Mouse (Mus musculus) heart, embryonic 12.5 days (tissue): ENCODE measurements around the gene Rtl8a. TPM values are rescaled to one million over a fixed set of nuclear protein-coding genes. Genes with fewer than 3 reads are reported as not detected.
"Not testable (repeated sequence)": the region's sequence is repeated elsewhere in the genome, so short reads cannot be mapped to it uniquely, and the experiment has no call there.

ENCODE experiments used
- ATAC-seq: fragments of 200-750 bp; cut with Nextera tagmentation; 2 replicates; pipeline ENCODE4 v1.8.0; 2017; ENCODE audit warnings: moderate TSS enrichment, moderate library complexity; ENCODE audit not compliant: insufficient number of reproducible peaks, low FRiP score
- H3K27ac ChIP-seq: fragments of 300-500 bp; sonication (generic); 2 replicates; pipeline ENCODE4 v1.5.1; 2016; ENCODE audit warnings: mild to moderate bottlenecking, moderate library complexity; ENCODE audit not compliant: poor library complexity, severe bottlenecking
- H3K27me3 ChIP-seq: fragments of 300-500 bp; sonication (generic); replicated peaks from 2 replicates; pipeline ENCODE4 v1.6.1; 2016; ENCODE audit warnings: mild to moderate bottlenecking, moderate library complexity
- H3K36me3 ChIP-seq: fragments of 300-500 bp; sonication (generic); 2 replicates; pipeline ENCODE4 v1.6.1; 2016; ENCODE audit warnings: mild to moderate bottlenecking, moderate library complexity
- H3K4me1 ChIP-seq: fragments of 300-500 bp; sonication (generic); replicated peaks from 2 replicates; pipeline ENCODE4 v1.6.1; 2016; ENCODE audit warnings: mild to moderate bottlenecking
- H3K4me2 ChIP-seq: fragments of 300-500 bp; sonication (generic); 2 replicates; pipeline ENCODE4 v1.6.1; 2016; ENCODE audit warnings: mild to moderate bottlenecking, moderate library complexity
- H3K4me3 ChIP-seq: fragments of 300-500 bp; sonication (generic); 2 replicates; pipeline ENCODE4 v1.5.1; 2016; ENCODE audit warnings: mild to moderate bottlenecking
- H3K9ac ChIP-seq: fragments of 300-500 bp; sonication (generic); 2 replicates; pipeline ENCODE4 v1.6.1; 2016; ENCODE audit warnings: mild to moderate bottlenecking, moderate library complexity
- H3K9me3 ChIP-seq: fragments of 300-500 bp; sonication (generic); replicated peaks from 2 replicates; pipeline ENCODE4 v1.6.1; 2016; ENCODE audit warnings: mild to moderate bottlenecking, moderate library complexity
- WGBS: fragments of 180-500 bp; shearing (Covaris S2); methylation state at CpG from one replicate; pipeline ENCODE4 v1.1.7; 2016; 5-methylcytosine and 5-hydroxymethylcytosine counted together
- polyA plus RNA-seq: library from polyadenylated mRNA; unstranded; fragments of >200 nt; fragmentation: Nextera tagmentation; extraction: Ambion mirVana; gene quantifications from 2 replicates; pipeline ENCODE4 v1.2.1, GENCODE M21; 2016

Gene Rtl8a
- polyA plus RNA-seq, 1 experiment from 2014 or later, result 93.5 TPM

DNA sequence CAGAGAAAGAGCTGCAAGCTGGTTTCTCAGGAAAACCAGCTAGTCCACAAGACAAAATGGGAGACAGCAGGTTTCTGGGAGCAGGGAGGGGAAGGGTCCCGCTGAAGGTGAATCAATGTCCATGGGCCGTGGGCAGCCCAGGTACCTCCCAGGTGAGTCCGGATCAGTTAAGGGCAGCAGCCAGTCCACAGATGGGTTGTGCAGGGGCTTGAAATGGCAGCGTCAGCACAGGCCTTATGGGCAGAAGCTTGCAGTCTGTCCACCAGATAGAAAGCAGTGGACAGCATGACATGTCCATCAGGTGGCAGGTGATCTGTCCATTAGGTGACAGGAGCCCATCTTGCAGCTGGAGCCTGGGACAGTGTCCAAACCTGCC is 890 bp downstream of the Rtl8a start:
- H3K27me3 ChIP-seq, H3K36me3 ChIP-seq, H3K9me3 ChIP-seq, H3K4me1 ChIP-seq, ATAC-seq, H3K27ac ChIP-seq, H3K9ac ChIP-seq: not testable (repeated sequence)
- WGBS, result 60% methylated on average over 3 of the region's 4 CpGs
- Histone ChIP-seq H3K4me2 (peak overlapping the region; percentile 55), H3K4me3 (peak overlapping the region; percentile 31)

- H3K4me1 ChIP-seq, H3K9ac ChIP-seq, ATAC-seq, H3K36me3 ChIP-seq, H3K27me3 ChIP-seq, H3K4me3 ChIP-seq, H3K27ac ChIP-seq, H3K9me3 ChIP-seq, H3K4me2 ChIP-seq: not testable (repeated sequence)
- 54% methylated on average over 3 of the region's 3 CpGs for WGBS
Measured at GRCm38 (mm10) chrX:53638107-53638506, 5.4 kb downstream of the Rtl8a start.

DNA sequence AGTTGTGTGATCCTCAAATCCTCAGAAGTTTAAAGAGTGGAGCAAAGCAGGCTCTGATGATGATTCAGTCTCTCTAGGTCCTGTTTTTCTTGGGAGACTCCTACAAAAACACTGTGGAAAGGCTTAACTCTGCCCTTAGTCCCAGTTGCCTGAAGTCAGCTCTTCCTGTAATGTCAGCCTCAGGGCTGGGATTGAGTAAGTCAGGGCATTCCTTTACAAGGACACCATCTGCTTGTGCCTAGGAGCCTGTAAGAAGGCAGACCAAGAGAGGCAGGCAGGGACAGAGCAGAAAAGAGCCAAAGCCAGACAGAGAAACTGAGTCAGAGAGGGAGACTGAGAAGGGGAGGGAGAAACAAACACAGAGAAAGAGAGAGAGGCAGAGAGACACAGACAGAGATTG is 32.1 kb downstream of the Rtl8a start:
- H3K9ac ChIP-seq, H3K27me3 ChIP-seq, H3K36me3 ChIP-seq, H3K4me3 ChIP-seq, H3K4me1 ChIP-seq, ATAC-seq, H3K9me3 ChIP-seq, H3K4me2 ChIP-seq, H3K27ac ChIP-seq: not testable (repeated sequence)

DNA sequence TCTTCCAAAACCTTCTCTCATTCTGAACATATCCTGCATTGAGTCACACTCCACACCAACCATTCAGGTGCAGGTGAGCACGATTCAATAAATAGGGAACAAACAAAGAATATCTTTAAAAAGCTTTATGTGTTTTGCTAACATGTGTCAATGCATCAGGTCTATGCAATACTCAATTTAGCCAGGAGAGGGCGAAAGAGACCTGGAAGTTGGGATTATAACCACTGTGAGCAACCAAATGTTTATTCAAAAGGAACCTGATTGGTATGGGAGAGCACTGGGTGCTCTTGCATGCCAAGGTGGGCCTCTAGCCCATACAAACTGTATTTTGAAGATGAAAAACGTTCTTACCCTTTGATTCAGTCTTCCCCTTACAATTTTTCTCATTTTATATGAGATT is 32.9 kb downstream of the Rtl8a start:
- Histone ChIP-seq H3K36me3 (no peaks in the 10 kb centered on the region), H3K4me2 (no peak overlapping the region), H3K4me3 (no peak overlapping the region), H3K9me3 (no peaks in the 10 kb centered on the region), H3K27me3 (no peaks in the 10 kb centered on the region), H3K27ac (no peak overlapping the region), H3K4me1 (no peaks in the 10 kb centered on the region), H3K9ac (no peak overlapping the region)
- ATAC-seq, result no peak
- WGBS, result 6% methylated on average over 3 of the region's 3 CpGs

DNA sequence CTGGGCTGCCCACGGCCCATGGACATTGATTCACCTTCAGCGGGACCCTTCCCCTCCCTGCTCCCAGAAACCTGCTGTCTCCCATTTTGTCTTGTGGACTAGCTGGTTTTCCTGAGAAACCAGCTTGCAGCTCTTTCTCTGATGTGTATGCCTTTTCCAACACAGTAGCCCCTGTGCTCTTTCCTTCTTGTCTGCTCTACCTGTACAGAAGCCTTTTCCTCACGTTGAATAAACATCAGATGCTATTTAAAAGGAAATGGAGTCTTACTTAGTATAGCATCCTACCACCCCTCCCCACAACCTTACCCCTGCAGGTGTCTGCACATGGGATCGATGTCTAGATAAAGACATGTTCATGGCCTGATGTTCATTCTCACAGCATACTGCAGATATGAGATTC is 34.6 kb downstream of the Rtl8a start, which contains the start of gene Gm14597:
Gene Gm14597, minus strand, starts transcription at position 101 of the 400 bp plus-strand sequence.
- H3K36me3 ChIP-seq, ATAC-seq, H3K4me1 ChIP-seq, H3K27me3 ChIP-seq, H3K9me3 ChIP-seq: not testable (repeated sequence)
- H3K4me2 ChIP-seq, result peak within 1 kb of the TSS; percentile 68
- peak within 1 kb of the TSS; percentile 55 for H3K4me3 ChIP-seq
- WGBS, result 58% methylated on average over 3 of the region's 4 CpGs
- H3K27ac ChIP-seq, result peak within 1 kb of the TSS; percentile 71
- peak within 1 kb of the TSS; percentile 71 for H3K9ac ChIP-seq

DNA sequence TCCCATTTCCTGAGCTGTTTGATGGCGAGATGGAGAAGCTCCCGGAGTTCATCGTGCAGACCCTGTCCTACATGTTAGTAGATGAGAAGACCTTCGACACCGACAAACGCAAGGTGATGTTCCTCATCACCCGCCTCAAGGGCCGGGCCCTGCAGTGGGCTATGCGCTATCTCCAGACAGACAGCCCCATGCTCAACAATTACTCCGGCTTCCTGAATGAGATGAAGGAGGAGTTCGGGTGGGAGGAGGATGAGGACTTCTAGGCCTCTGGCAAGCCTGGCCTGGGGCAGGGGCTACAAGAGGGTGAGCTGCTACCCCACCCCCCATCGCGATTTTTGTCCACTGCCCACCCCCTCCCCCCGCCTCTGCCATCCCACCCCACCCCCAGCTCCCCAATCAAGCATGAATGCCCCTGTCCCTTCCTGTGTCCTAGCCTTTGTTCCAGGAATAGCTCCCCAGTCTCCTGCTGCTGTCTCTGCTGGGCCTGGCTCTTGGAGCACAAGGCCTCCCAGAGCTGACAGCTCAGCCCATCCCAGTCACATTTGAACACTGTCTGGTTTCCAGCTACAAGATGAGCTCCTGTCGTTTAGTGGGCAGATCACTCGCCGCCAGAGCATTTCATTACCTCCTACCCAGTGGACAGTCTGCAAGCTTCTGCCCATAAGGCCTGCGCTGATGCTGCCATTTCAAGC is 35.2 kb downstream of the Rtl8a start:
- H3K4me3 ChIP-seq, result peak overlapping the region; percentile 55
- H3K9ac ChIP-seq, result peak overlapping the region; percentile 71
- no peaks in the 10 kb centered on the region for H3K36me3 ChIP-seq
- no peaks in the 10 kb centered on the region for H3K4me1 ChIP-seq
- H3K4me2 ChIP-seq, result peak overlapping the region; percentile 68
- H3K27ac ChIP-seq, result peak overlapping the region; percentile 71
- ATAC-seq, result peak; percentile 18; the same call in 1 of the 2 replicates
- WGBS, result 24% methylated on average over 17 of the region's 18 CpGs
- H3K9me3 ChIP-seq, result no peaks in the 10 kb centered on the region
- H3K27me3 ChIP-seq, result no peaks in the 10 kb centered on the region

- Histone ChIP-seq H3K9me3 (no peaks in the 10 kb centered on the region), H3K27me3 (no peaks in the 10 kb centered on the region), H3K4me3 (peak within 1 kb of the TSS; percentile 55), H3K9ac (peak within 1 kb of the TSS; percentile 71), H3K4me2 (peak within 1 kb of the TSS; percentile 68), H3K4me1 (no peaks in the 10 kb centered on the region), H3K36me3 (no peaks in the 10 kb centered on the region), H3K27ac (peak within 1 kb of the TSS; percentile 71)
- ATAC-seq, result peak; percentile 74; the same call in 1 of the 2 replicates
- 25% methylated on average over 19 of the region's 20 CpGs for WGBS
Measured at GRCm38 (mm10) chrX:53607242-53608121, 36.0 kb downstream of the Rtl8a start, which contains the start of gene Rtl8c. Gene Rtl8c, plus strand, starts transcription at chrX:53608032.

- H3K36me3 ChIP-seq, H3K4me1 ChIP-seq, H3K4me3 ChIP-seq, H3K9me3 ChIP-seq, H3K4me2 ChIP-seq, H3K27ac ChIP-seq, H3K9ac ChIP-seq, ATAC-seq, H3K27me3 ChIP-seq: not testable (repeated sequence)
- 15% methylated on average over 1 of the region's 1 CpGs for WGBS
Measured at GRCm38 (mm10) chrX:53606176-53606575, 37.3 kb downstream of the Rtl8a start.

GRCm38 (mm10) chrX:53599993-53600392 is 43.5 kb downstream of the Rtl8a start:
- not testable (repeated sequence) for H3K27ac ChIP-seq, H3K9ac ChIP-seq, ATAC-seq, H3K36me3 ChIP-seq, H3K4me3 ChIP-seq, H3K4me2 ChIP-seq, H3K27me3 ChIP-seq, H3K9me3 ChIP-seq, H3K4me1 ChIP-seq
- 20% methylated on average over 2 of the region's 2 CpGs for WGBS
